Mouse (Mus musculus) bone marrow, adult 2 months (tissue): ENCODE data around the gene Psma4.

Experiments used
- CTCF ChIP-seq: fragments of 200-500 bp; IDR thresholded peaks from 2 replicates; pipeline ENCODE4 v1.5.1; 2011; ENCODE audit warnings: low read length, control low read depth; ENCODE audit not compliant: control insufficient read depth, insufficient read depth
- POLR2A ChIP-seq: fragments of 200-500 bp; IDR thresholded peaks from 2 replicates; pipeline ENCODE4 v1.6.1; 2011; ENCODE audit warnings: low read depth, mild to moderate bottlenecking, control low read depth, low read length, borderline replicate concordance; ENCODE audit not compliant: control insufficient read depth

DNA sequence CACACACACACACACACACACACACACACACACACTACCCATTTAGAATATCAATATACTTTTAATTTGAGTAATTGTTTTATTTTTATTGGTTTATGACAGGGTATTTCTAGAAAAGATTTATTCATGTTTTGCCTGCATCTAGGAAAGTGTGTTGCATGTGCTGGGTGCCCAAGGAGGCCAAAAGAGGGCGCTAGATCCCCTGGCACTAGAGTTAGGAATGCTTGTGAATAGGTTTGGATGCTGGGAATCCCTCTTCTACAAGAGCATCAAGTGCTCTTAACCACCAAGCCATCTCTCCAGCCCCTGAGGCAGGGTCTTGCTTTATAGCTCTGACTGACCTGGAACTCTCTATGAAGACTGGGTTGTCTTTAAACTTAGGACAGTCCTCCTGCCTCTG, 18.8 kb upstream of the Psma4 start:
- TF ChIP-seq CTCF (peak; percentile 36; the same call in 1 of the 2 replicates), POLR2A (no peak)
